Mouse (Mus musculus) granulocyte monocyte progenitor cell, adult 5-6 weeks (primary cell): Measurements from ENCODE around the gene Hnrnph3. TPM values are rescaled to one million over a fixed set of nuclear protein-coding genes. Genes with fewer than 3 reads are reported as not detected.
A peak's percentile ranks its signal among the peaks of the same experiment; 100 is the strongest.
"Not testable (repeated sequence)": the region's sequence is repeated elsewhere in the genome, so short reads cannot be mapped to it uniquely, and the experiment has no call there.

ENCODE experiments used
- ATAC-seq: replicated peaks from 2 replicates; pipeline ENCODE4 v1.8.0; 2016; ENCODE audit warnings: mild to moderate bottlenecking, moderate TSS enrichment, inconsistent platforms; ENCODE audit not compliant: poor library complexity, severe bottlenecking
- total RNA-seq, 2 experiments: library from RNA; stranded (forward) in 1 of 2; stranded (reverse) in 1 of 2; fragments of 200-712, 200-1000 nt in 1 of 2; fragments of >200 nt in 1 of 2; fragmentation: Nextera tagmentation in 1 of 2; gene quantifications; 2 replicates each; pipeline ENCODE4 v1.2.3; 2014 to 2017

The Hnrnph3 gene
- total RNA-seq (2014; fragmentation: Nextera tagmentation) (64.1 and 67.8 TPM in 2 replicates), total RNA-seq (2017) (34.0 and 43.0 TPM in 2 replicates)

GRCm38 (mm10) chr10:63023749-63024579 is at the start of gene Hnrnph3, which contains the start of gene Pbld2:
Gene Hnrnph3, minus strand, starts transcription at chr10:63024217.
Gene Pbld2, plus strand, starts transcription at chr10:63024315.
- ATAC-seq, result peak; percentile 85

- ATAC-seq, result peak; percentile 90
These were observed 42.0 kb upstream of the Hnrnph3 start for GRCm38 (mm10) chr10:63065988-63066387.

- ATAC-seq, result no peak
These were observed 41.5 kb upstream of the Hnrnph3 start for GRCm38 (mm10) chr10:63065561-63065960.

DNA sequence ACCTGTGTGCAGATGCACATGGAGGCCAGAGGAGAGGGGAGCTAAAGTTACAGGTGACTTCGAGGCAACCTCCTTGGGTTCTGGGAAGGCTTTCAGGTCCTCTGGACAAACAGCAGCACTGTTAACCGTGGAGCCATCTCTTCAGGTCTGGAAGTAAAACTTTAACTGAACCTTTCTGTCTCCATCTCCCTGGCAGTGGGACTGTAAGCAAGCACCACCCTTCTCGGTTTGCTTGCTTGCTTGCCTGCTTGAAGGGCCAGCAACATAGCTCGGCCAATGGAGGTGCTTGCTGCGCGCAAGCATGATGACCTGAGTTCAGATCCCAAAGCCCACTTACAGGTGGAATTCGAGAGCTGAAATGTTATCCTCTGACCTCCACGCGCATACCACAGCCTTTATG is 40.5 kb upstream of the Hnrnph3 start:
- no peak for ATAC-seq

DNA sequence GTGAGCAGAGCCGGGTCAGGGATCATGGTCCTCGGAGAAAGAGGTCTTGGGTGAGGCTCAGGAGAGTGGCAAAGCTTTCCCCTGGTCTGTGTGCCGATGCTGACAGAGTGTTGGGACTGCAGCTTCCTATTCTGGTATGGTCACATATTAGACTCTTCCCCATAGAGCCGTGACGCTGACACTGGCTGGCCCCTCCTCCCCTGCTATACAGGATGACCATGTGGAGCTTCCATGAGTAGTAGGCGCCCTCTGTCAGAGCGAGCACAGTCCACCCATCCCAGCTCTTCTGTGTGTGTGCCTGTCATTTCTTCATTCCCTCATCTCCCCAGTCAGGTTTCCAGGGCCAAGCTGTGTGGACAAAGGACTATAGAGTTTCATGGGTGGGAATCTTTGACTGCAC is 39.3 kb upstream of the Hnrnph3 start:
- ATAC-seq, result no peak

- ATAC-seq, result no peak
These were observed 38.7 kb upstream of the Hnrnph3 start for GRCm38 (mm10) chr10:63062696-63063095.

DNA sequence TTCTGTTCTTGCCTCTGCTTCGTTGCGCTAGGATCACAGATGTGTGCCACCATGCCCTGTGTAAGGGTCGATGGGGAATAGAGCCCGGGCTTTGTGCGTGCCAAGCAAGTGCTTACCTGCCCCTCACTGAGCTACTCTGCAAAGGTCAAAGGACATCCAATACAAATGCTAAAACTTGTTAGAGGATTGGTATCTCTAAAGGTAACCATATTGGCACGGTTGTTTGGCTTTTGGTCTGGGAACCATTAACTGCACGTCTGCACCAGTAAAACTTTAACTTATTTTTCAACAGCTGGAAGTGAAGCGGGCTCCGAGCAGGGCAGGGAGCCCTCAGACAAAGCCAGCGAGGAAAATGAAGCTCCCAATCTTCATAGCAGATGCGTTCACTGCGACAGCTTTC is 37.2 kb upstream of the Hnrnph3 start:
- ATAC-seq, result no peak

DNA sequence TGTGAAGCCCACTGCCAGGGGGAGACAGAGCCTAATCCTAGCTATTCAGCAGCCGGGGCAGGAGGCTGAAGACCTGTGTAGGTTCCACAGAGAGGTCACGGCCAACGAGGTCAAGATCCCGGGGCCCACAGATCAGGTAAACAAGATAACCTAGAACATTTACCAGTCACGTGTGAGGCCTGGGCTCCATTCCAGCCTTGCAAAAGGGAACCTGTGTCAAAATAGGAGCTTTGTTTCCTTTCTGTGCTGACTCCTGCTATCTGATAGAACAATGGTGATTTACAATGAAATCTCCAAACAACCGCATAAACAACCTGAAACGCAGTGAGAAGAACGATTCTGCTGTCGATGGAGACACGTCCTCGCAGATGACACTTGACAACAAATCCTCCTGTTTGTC is 36.4 kb upstream of the Hnrnph3 start:
- no peak for ATAC-seq

DNA sequence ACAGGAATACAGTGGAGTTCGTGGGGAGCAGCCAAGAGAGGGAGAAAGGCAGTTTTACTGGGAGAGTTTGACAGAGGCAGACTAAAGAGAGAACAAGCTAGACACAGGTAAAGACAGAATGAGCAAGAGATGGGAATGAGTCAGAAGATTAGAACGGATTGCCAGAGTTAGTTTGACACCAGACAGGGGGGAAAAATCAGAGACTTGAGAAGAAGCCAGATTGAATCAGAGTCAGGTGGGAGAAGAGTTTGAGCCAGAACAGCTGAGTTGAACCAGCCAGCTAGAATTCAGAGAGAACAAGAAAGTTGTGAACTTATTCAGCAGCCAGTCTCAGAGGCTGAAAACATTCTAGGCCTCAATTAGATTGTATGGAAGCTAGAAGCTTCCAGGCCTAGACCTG is 35.8 kb upstream of the Hnrnph3 start, which contains the start of gene Pbld1:
Gene Pbld1, plus strand, starts transcription at position 301 of the 400 bp plus-strand sequence.
- ATAC-seq, result no peak

- ATAC-seq, result no peak
These were observed 33.1 kb upstream of the Hnrnph3 start for GRCm38 (mm10) chr10:63056966-63057750.

DNA sequence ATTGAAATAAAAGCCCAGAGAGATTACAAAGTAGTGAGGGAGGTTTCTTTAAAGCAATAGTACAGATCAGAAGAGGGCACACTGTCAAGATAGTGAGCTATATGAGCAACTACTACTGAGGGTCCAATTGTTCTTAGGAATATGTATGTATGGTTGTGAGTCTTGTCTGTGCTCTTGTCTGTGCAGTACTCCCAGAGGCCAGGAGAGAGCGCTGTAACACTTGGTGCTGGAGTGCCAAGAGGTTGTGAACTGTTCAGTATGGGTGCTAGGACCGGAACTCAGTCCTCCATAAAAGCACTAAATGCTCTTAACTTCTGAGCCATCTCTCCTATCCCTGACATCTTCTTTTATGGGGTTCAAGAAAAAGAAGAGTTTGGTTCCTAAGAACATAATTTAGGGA is 30.6 kb upstream of the Hnrnph3 start:
- no peak for ATAC-seq

DNA sequence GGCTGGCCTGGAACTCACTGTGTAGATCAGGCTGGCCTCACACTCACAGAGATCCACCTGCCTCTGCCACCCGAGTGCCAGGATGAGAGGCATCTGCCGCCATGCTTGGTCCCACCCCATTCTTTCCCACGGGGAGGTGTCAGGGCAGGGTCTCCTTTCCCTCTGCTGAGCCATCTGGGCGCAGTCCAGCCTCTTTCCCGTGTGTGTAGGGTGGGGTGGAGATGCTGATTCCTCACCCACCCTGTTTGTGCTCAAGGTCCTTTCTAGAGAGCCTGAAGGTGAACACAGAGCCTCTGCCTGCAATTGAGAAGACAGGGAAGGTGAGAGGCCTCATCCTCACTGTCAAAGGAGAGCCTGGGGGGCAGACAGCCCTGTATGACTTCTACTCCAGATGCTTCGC is 30.1 kb upstream of the Hnrnph3 start:
- ATAC-seq, result not testable (repeated sequence)

GRCm38 (mm10) chr10:63053007-63053406 is 29.0 kb upstream of the Hnrnph3 start:
- ATAC-seq, result no peak

DNA sequence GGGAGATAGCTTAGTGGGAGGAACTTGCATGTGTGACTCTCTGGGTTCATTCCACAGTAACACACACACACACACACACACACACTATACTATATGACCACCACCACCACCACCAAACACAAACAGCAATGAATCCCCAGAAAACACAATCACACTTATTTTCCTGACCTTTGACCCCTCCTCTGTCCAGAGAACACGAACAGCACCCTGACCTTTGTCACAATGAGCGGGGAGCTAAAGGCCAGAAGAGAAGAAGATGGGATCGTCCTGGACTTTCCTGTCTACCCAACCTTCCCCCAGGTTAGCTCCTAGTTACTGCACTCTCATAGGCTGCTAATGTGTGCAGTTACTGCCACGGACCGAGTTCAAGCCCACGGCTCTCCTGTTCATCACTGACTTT is 28.0 kb upstream of the Hnrnph3 start:
- no peak for ATAC-seq

DNA sequence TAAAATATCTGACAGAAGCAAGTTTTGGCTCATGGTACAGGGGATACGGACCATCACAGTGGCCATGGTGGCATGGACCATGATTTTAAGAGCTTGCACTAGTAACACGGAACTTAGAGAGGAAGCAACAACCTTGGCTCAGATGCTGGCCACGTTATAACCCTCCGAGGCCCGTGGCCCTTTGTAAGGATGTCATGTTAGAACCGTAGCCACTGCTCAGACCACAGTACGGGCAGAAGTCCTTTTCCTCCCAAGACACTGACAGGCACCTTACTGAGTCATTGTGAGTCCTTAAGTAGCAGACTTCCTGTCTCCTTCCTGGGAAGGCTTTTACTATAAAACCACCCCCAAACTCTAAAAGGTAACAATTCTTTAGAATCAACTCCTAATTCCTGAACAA is 27.2 kb upstream of the Hnrnph3 start:
- no peak for ATAC-seq

GRCm38 (mm10) chr10:63049106-63049505 is 25.1 kb upstream of the Hnrnph3 start:
- no peak for ATAC-seq

DNA sequence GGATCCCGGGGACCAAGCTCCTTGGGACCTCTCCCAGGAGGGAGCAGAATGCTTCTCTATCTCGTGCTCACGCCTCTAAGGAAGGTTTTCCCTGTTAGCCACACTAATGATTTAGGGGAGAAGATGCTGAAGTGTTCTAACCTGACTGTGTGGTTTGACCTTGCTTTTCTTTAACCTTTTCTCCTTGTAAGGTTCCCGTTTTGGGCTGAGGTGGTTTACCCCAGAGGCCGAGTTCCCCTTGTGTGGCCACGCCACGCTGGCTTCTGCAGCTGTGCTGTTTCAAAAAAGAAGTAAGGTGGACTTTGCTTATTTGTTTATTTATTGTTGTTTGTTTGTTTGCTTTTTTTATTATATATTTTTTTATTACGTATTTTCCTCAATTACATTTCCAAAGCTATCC is 23.7 kb upstream of the Hnrnph3 start:
- 0 out of 2 replicates have a peak, but pooled peaks have one; percentile 22 for ATAC-seq

- no peak for ATAC-seq
These were observed 19.1 kb upstream of the Hnrnph3 start for GRCm38 (mm10) chr10:63043154-63043553.

GRCm38 (mm10) chr10:63039867-63040628 is 16.0 kb upstream of the Hnrnph3 start:
- ATAC-seq, result no peak

- ATAC-seq, result no peak
These were observed 14.7 kb upstream of the Hnrnph3 start for GRCm38 (mm10) chr10:63038571-63039320.
